Mouse (Mus musculus) forelimb bud, embryonic 11.5 days (tissue): ENCODE measurements at regions not wholly inside any gene's neighbourhood (a gene's known extent, or its start where the extent isn't known, plus 50 kb on each side); places are given as distances from the start of the nearest gene placed in this dataset.
A peak's percentile ranks its signal among the peaks of the same experiment; 100 is the strongest.

Experiments used
- DNase-seq: peaks from one replicate; pipeline ENCODE4 v3.0.0-alpha.2; 2012; ENCODE audit warnings: low read depth, low spot score

GRCm38 (mm10) chr7:68686396-68687139 is 62.5 kb downstream of the Arrdc4 start:
- no peak for DNase-seq

GRCm38 (mm10) chr7:68682929-68683643 is 66.0 kb downstream of the Arrdc4 start:
- no peak for DNase-seq

GRCm38 (mm10) chr7:68682318-68682728 is 66.7 kb downstream of the Arrdc4 start:
- no peak for DNase-seq

DNA sequence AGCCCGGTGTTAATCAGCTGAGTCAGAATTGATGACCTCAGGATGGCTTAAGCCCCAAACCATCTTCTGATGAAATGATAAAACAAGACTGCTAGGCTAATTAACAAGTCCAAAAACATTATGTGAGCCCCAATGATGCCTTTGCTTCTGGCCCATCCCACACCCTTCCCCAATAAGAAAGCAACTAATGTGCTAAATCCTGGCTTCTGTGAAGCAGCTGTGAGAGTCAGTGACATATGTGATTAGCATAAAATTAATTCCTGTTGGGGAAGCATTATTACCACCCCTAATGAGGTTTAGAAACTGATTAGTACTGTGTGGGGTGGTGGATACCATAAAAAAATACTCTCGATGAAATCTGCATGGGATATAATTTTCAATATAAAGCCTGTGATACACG is 69.3 kb downstream of the Arrdc4 start:
- no peak for DNase-seq

DNA sequence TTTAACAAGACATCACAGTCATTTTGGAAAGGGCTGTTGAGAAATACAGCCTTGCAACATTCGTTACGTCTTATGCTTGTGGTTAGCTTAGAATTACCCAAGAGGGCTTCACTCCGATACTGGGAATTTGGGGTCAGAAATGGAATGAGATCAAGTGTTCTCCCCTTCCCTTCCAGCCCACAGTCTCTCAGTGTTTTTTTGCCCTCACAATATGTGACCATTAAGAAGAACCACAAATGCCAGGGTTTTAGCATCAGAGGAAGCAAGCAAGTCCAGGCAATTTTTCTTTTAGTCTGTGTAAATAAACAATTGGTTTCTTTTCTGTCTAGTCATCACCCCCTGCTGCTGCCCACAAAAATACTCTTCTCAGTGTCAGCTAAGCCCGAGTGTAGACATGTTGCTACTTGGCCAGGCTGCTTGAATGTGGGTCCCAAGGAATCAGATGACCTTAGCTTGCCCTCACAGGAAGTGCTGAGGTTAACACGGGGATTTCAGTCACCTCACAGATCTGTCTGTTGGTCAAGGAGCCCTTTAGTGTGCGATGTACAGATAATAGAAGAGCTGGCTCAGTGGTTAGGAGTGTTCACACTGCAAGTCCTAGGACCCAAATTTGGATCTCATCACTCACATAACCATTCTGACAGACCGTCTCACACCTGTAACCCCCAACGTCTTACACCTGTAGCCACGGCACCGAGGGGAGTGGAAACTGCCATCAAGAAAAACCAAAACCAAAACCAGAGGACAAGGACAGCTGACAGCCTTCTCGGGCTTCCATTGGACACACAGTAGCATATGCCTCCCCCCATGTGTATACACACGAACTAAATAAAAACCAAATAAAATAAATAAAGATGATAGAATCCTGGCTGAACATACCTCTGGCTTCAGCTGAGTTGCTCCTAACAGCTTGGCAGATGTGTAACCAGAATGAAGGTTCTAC is 81.0 kb downstream of the Arrdc4 start:
- DNase-seq = no peak

DNA sequence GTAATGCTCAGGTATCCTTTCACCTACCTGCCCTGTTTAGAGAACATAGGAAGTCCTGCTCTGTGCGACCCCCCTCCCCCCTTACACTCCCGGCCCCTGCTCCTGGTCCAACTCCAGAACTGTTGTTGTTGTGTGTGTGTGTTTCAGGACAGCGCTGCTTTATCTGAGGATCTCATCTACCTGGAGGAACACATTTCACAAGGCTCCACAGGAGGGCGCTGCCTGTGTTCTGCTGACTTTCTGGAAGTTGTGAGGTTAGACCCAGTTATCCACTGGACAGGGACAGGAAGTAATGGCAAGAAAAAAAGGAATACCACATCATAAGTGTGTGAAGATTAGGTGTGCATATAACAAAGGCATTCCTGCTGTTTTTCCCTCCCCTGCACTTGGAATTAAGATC is 81.8 kb downstream of the Arrdc4 start:
- no peak for DNase-seq

- no peak for DNase-seq
These were observed 92.7 kb downstream of the Arrdc4 start for GRCm38 (mm10) chr7:68656354-68656753.

DNA sequence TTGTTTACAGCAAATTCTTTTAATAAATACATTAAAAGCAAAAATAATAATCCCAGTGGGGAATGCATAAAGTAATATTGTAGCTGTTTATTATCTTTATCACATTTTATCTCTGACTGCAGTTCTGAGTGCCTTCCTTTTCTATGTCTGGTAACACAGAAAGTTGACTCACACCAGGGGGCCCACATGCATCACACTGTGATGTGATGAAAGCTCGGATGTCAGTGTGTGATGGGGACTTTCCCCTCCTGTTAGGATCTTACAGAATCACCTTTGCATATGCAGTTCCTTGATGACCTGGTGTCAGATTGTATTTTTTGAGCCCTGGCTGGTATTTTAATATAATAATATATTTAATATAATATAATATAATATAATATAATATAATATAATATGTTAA is 95.5 kb downstream of the Arrdc4 start:
- no peak for DNase-seq

- DNase-seq = no peak
These were observed 97.6 kb downstream of the Arrdc4 start for GRCm38 (mm10) chr7:68651418-68651817.

GRCm38 (mm10) chr7:68637556-68638215 is 111.4 kb downstream of the Arrdc4 start:
- peak; percentile 56 for DNase-seq

- no peak for DNase-seq
These were observed 128.0 kb downstream of the Arrdc4 start for GRCm38 (mm10) chr7:68621080-68621479.

DNA sequence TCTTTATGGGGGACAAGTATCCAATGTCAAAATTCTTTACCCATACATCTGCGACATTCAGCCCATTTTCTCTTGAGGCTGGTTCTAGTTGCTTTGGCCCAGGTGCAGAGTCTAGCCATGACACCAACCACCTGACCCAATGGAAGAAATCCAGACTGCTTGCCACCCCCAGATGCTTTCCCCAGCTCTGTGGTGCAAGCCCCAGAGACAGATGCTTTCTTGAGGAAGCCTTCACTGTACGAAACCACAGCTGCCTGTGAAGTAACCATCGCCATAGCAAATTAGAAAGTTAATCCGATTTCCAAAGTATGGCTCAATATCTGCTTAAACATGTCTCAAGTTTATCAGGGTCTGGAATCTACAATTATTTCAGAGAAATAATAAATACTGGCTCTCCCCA is 138.5 kb downstream of the Arrdc4 start:
- DNase-seq = no peak

- no peak for DNase-seq
These were observed 141.9 kb downstream of the Arrdc4 start for GRCm38 (mm10) chr7:68607170-68607569.

DNA sequence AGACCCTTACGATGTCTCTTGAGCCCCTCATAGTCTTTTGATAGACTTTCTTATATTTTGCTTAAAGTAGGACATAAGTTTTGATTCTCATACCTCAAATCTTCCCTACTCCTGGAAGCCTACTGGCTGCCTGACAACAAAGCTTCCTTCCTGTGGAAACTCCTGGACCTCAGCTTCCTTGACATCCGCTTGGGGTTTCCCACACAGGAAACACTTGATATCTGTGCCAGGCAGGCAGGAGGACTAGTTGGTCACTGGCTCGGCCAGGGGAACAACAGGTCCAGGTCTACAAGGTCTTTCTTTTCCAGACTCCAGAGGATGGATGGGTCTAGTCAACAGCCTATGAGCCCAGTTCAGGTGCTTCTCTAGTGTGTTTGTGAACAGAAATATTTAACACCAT is 142.8 kb downstream of the Arrdc4 start:
- no peak for DNase-seq

GRCm38 (mm10) chr7:68603711-68604110 is 145.3 kb downstream of the Arrdc4 start:
- no peak for DNase-seq

DNA sequence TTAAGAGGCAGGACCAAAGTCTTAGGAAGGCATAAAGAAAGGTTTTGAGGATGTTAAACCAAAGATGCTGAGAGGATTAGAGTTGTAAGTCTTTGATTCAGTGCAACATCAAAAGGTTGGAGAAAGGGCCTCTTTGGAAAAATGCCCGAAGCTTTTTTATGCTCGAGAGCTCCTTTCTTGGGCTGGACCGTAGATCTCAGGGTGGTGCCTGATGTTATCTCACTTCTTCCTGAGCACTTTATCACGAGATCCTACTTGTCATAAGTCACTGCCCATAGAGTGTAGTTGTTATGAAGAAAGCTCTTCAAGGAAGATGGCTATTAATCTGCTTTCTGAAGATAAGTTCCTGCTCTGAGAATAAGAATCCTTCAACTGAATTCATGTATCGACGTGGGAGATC is 147.0 kb downstream of the Arrdc4 start:
- DNase-seq = no peak

- DNase-seq = no peak
These were observed 155.0 kb downstream of the Arrdc4 start for GRCm38 (mm10) chr7:68594017-68594386.

DNA sequence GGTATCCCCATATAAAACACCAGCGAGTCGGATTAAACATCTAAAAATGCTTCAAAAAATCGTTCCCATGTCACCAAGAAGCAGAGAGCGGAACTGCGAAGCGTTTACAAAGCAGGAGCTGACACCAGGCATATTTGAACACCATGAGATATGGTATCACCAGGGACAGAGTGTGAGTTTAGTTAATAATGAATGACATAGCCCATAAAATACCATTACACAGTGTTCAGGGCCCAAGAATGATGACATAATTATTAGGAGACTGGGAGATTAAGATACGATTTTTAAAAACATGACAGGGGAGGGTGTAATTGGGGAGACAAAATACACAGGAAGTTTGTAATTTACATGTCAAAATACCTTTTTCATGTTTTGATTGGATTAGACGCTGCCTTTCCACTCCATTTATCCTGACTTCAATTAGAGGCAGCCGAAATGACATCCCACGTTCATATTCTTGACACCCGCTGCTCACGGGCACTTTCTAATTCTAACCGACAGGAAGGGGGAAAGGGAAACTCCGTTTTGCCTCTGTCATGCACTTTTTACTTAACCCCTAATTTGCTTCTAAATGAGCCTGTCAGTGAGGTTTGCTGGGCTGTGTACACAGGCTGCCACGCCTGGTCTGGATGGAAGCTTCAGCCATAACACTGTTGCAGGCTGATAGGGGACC is 155.6 kb downstream of the Arrdc4 start:
- DNase-seq = no peak

GRCm38 (mm10) chr7:68582540-68583325 is 166.3 kb downstream of the Arrdc4 start:
- DNase-seq = no peak

GRCm38 (mm10) chr7:68580650-68581049 is 168.4 kb downstream of the Arrdc4 start:
- DNase-seq = peak; percentile 45
